Mouse (Mus musculus) hindbrain, embryonic 14.5 days (tissue): ENCODE measurements around the gene Rxfp3. TPM values are rescaled to one million over a fixed set of nuclear protein-coding genes. Genes with fewer than 3 reads are reported as not detected.
A peak's percentile ranks its signal among the peaks of the same experiment; 100 is the strongest.

ENCODE experiments used
- ATAC-seq: fragments of 200-750 bp; cut with Nextera tagmentation; 2 replicates; pipeline ENCODE4 v1.8.0; 2017; ENCODE audit warnings: moderate number of reproducible peaks, mild to moderate bottlenecking, moderate TSS enrichment, moderate library complexity; ENCODE audit not compliant: low FRiP score
- DNase-seq: peaks from one replicate; pipeline ENCODE4 v3.0.0-alpha.2; 2015; ENCODE audit warnings: low spot score
- H3K27ac ChIP-seq: fragments of 300-500 bp; sonication (generic); 2 replicates; pipeline ENCODE4 v1.5.1; 2014; ENCODE audit warnings: mild to moderate bottlenecking, moderate library complexity
- H3K27me3 ChIP-seq: fragments of 300-500 bp; sonication (generic); 2 replicates; pipeline ENCODE4 v1.6.1; 2014; ENCODE audit warnings: mild to moderate bottlenecking, low read length, mixed read lengths; ENCODE audit not compliant: control insufficient read depth, insufficient read depth
- H3K36me3 ChIP-seq: fragments of 300-500 bp; sonication (generic); replicated peaks from 2 replicates; pipeline ENCODE4 v1.6.1; 2014; ENCODE audit not compliant: control insufficient read depth, insufficient read depth
- H3K4me1 ChIP-seq: fragments of 300-500 bp; sonication (generic); replicated peaks from 2 replicates; pipeline ENCODE4 v1.6.1; 2014; ENCODE audit warnings: antibody characterized with exemption, low read length, mixed read lengths; ENCODE audit not compliant: control insufficient read depth, insufficient read depth
- H3K4me2 ChIP-seq: fragments of 300-500 bp; sonication (generic); replicated peaks from 2 replicates; pipeline ENCODE4 v1.6.1; 2014; ENCODE audit warnings: mild to moderate bottlenecking, moderate library complexity
- H3K4me3 ChIP-seq: fragments of 300-500 bp; sonication (generic); replicated peaks from 2 replicates; pipeline ENCODE4 v1.5.1; 2014; ENCODE audit warnings: mild to moderate bottlenecking, low read length
- H3K9ac ChIP-seq: fragments of 300-500 bp; sonication (generic); 2 replicates; pipeline ENCODE4 v1.6.1; 2014
- H3K9me3 ChIP-seq: fragments of 300-500 bp; sonication (generic); 2 replicates; pipeline ENCODE4 v1.6.1; 2016; ENCODE audit warnings: low read length; ENCODE audit not compliant: control insufficient read depth
- WGBS: fragments of 180-500 bp; shearing (Covaris S2); extraction: QIAGEN DNeasy Blood & Tissue Kit; methylation state at CpG from one replicate; pipeline ENCODE4 v1.1.7; 2014; 5-methylcytosine and 5-hydroxymethylcytosine counted together
- polyA plus RNA-seq: library from polyadenylated mRNA; unstranded; fragments of >200 nt; fragmentation: Nextera tagmentation; extraction: Ambion mirVana; gene quantifications from 2 replicates; pipeline ENCODE4 v1.2.1, GENCODE M21; 2014

Rxfp3 gene
- polyA plus RNA-seq, 1 experiment from 2014 or later, result 4.3 TPM

DNA sequence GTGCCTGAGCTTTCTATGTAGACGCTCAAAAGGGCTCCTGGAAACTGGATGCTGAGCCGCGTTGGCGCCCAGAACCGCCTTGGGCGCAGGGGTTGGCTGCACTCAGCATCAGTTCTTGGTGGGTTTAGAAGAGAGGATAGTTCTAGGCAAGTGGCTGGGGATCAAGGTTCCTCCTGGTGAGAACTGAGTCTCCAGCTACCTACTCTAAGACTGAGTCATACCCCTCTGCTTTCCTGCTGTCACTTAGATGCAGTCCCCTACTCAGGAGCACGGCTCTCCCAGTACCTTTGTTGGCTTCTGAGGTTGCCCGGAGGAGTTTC, 455 bp downstream of the Rxfp3 start:
- 5% methylated on average over 8 of the region's 8 CpGs for WGBS
- Histone ChIP-seq H3K4me3 (peak overlapping the region; percentile 39), H3K36me3 (no peaks in the 10 kb centered on the region), H3K4me2 (peak overlapping the region; percentile 81), H3K9me3 (no peaks in the 10 kb centered on the region), H3K27ac (no peak overlapping the region), H3K27me3 (peaks cover 42% of the 10 kb centered on the region), H3K4me1 (peaks cover 15% of the 10 kb centered on the region), H3K9ac (peak overlapping the region; percentile 54)
- peak; percentile 41; the same call in 1 of the 2 replicates for ATAC-seq
- DNase-seq, result peak; percentile 27

DNA sequence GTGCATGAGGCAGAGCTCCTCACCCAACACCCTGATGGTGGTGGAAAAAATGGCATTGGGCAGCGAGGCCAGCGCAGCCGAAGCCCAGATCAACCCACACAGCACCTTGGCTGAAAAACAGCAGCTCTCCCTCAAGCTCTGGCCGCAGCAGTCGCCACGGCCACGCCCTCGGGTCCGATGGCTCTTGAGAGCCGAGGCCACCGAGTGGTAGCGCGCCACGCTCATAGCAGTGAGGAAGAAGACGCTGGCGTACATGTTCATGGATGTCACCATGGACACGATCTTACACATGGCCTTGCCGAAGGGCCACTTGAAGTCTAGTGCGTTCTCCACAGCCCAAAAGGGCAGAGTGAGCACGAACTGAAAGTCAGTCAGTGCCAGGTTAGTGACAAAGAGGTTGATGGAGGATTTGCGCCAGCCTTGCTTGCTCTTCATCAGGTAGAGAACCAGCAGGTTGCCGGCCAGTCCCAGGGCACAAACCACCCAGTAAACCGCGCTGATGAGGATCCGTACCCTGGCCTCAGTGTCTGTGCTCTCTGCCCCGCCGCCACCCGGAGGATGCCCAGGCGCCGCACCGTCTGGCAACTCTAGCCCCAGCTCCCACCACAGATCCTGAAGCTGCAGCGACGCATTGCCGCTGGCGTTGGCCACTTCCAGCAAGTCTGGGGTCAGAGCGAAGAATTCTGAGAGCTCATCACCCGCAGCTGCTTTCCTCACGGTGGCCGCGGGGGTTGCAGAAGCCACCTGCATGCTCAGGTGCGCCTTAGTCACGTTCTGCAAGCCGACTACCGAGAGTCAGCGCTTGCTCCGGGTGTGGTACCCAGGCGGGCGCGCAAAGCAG, 1.0 kb downstream of the Rxfp3 start:
- Histone ChIP-seq H3K27ac (no peak overlapping the region), H3K4me2 (peak overlapping the region; percentile 81), H3K4me3 (peak overlapping the region; percentile 39), H3K27me3 (peaks cover 42% of the 10 kb centered on the region), H3K9ac (peak overlapping the region; percentile 54), H3K4me1 (peaks cover 15% of the 10 kb centered on the region), H3K9me3 (no peaks in the 10 kb centered on the region), H3K36me3 (no peaks in the 10 kb centered on the region)
- DNase-seq, result no peak
- WGBS, result 2% methylated on average over 49 of the region's 49 CpGs
- ATAC-seq, result peak; percentile 35; the same call in 1 of the 2 replicates

DNA sequence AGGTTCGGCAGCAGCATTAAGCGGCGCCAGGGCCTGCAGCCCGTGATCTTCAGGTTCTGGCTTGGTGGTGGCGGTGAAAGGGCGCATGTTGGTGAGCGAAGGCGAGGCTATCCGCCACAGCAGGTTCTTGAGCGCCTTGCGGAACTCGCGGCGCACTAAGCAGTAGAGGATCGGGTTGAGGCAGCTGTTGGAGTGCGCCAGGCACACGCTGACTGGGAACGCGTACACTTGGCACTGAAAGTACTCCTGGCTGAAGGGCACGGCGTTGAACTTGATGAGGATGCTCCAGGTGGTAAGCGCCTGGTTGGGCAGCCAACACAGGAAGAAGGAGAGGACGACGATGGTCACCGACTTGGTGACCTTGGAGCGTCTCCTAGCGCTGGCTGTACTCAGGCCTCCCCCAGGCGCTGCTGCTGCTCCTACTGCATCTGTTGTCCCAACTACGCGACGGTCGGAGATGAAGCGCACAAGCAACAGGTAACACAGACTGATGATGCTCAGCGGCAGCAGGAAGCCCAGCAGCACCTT, 1.8 kb downstream of the Rxfp3 start:
- ATAC-seq, result no peak
- Histone ChIP-seq H3K9me3 (no peaks in the 10 kb centered on the region), H3K9ac (peak overlapping the region; percentile 54), H3K36me3 (no peaks in the 10 kb centered on the region), H3K4me2 (peak overlapping the region; percentile 81), H3K27me3 (peaks cover 42% of the 10 kb centered on the region), H3K4me1 (peaks cover 15% of the 10 kb centered on the region), H3K4me3 (peak overlapping the region; percentile 39), H3K27ac (no peak overlapping the region)
- DNase-seq, result no peak
- WGBS, result 7% methylated on average over 34 of the region's 34 CpGs

DNA sequence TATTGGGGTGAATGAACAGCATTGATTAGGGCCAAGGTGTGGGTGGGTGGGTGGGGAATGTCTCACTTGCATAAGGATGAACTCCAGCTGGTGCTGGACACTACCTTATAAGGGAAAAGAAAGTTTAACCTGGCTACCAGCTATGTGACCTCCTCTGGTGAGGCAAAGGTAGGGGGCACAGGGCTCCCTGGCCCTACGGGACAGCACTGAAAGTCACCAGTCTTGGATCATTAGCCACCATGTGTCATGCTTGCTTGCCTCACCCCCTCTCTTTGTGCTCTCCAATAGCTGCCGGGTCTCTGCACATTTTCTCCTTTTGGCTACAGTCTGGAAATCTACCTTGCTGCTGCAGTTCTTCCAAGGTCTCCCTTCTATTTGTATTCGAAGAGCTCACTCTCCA, 7.6 kb downstream of the Rxfp3 start:
- Histone ChIP-seq H3K4me2 (no peak overlapping the region), H3K4me3 (no peak overlapping the region), H3K9me3 (no peaks in the 10 kb centered on the region), H3K27me3 (peaks cover 11% of the 10 kb centered on the region), H3K27ac (no peak overlapping the region), H3K36me3 (no peaks in the 10 kb centered on the region), H3K4me1 (no peaks in the 10 kb centered on the region), H3K9ac (no peak overlapping the region)
- 79% methylated on average over 3 of the region's 3 CpGs for WGBS
- DNase-seq (no peak), ATAC-seq (no peak)

DNA sequence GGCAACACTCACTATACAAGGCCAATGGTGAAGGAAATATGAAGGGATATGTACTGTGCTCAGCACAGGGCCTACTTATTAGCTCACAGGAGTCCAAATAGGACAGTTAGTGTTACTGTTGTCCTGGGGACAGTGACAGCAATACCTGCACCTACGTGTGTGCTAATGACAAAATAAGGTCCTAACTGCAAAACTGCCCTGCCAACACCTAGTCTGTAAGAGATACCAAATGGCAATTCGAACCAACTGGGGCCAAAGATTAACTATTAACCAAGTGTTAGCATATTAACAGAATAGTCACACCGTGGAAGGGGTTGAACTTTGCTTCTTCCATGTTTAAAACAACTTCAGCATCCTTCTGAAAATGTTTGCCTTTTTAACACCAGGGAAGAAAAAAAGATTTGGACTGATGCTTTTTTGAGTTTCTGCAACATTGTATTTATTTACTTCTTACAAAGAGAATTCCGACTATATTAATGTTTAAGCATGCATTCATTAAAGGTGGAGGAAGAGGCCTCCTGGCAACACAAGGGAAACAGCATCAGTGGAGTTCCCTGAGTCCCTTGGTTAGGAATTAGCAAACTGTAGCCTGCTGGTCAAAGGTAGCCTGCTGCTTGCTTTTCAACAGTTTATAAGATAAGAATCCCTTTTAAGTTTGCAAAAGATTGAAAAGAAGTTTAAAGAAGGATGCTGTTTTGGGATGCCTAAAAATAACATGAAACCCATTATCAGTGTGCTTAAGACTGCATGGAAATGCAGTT, 10.8 kb downstream of the Rxfp3 start:
- no peaks in the 10 kb centered on the region for H3K9me3 ChIP-seq
- H3K27me3 ChIP-seq, result no peaks in the 10 kb centered on the region
- ATAC-seq, result no peak
- H3K4me3 ChIP-seq, result no peak overlapping the region
- 71% methylated on average over 4 of the region's 4 CpGs for WGBS
- no peaks in the 10 kb centered on the region for H3K4me1 ChIP-seq
- H3K27ac ChIP-seq, result no peak overlapping the region
- no peak for DNase-seq
- no peak overlapping the region for H3K4me2 ChIP-seq
- H3K36me3 ChIP-seq, result no peaks in the 10 kb centered on the region
- no peak overlapping the region for H3K9ac ChIP-seq

DNA sequence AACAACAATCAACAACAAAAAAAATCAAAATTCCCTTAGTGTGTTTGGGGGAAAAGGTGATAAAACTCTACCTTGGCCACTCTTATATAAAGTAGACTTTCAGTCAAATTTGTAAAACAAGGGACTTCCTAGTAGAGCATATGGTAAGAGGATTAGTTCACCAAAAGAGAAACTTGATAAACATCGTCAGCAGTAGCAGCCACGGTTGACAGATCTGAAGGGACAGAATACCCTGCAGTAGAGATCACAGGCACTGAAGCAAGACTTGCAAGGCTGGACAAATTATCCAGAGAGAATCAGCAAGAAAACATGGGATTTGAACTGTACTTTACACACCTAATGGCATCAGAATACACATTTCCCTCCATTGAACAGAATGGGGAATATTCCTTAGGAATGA, 22.9 kb downstream of the Rxfp3 start:
- Histone ChIP-seq H3K9me3 (no peaks in the 10 kb centered on the region), H3K27ac (no peak overlapping the region), H3K4me3 (no peak overlapping the region), H3K27me3 (no peaks in the 10 kb centered on the region), H3K9ac (no peak overlapping the region), H3K36me3 (no peaks in the 10 kb centered on the region), H3K4me1 (no peaks in the 10 kb centered on the region), H3K4me2 (no peak overlapping the region)
- 44% methylated on average over 2 of the region's 2 CpGs for WGBS
- no peak for DNase-seq
- ATAC-seq, result no peak

DNA sequence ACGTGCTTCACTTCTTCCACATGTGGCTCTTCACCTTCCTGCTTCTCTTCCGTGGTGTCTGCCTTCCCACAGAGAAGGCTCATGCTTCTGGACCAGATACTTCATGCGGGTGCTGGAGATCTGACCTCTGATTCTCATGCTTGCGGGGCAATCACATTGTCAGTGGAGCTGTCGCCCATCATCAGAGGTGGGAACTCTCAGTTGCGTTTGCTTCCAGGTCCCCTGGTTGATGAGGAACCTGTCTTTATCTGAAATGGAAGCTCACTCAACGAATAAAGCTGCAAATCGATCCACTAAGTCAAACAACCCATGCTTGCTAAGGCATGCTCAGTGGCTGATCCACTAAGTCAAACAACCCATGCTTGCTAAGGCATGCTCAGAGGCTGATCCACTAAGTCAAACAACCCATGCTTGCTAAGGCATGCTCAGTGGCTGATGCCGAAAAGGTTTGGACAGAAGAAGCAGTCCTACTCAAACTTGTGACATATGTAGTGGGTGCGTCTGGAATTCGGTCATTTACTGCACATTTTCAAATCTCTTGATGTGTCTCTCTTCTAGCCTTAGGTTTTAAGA, 26.7 kb downstream of the Rxfp3 start:
- H3K36me3 ChIP-seq, result no peaks in the 10 kb centered on the region
- H3K4me1 ChIP-seq, result no peaks in the 10 kb centered on the region
- H3K4me2 ChIP-seq, result no peak overlapping the region
- ATAC-seq (no peak), DNase-seq (no peak)
- H3K4me3 ChIP-seq, result no peak overlapping the region
- 91% methylated on average over 11 of the region's 11 CpGs for WGBS
- H3K9ac ChIP-seq, result no peak overlapping the region
- no peaks in the 10 kb centered on the region for H3K9me3 ChIP-seq
- no peak overlapping the region for H3K27ac ChIP-seq
- no peaks in the 10 kb centered on the region for H3K27me3 ChIP-seq

DNA sequence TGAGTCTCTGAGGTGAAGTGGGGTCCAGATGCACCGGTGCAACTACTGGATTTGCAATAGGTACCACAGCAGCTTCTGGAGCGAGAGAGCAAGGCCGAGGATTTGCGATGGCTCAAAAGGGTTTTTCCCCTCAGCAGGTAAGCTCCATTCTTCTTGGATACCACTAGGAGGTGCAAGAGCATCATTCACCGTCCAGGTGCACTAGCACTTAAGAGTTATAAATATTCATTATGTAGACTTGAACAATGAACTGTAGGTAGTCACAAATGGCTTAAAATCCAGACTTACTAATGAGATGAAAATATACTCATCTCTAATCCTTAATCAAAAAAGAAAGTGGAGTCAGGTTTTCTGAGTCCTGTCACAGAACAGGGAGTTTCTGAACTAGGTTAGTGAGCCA, 29.0 kb downstream of the Rxfp3 start:
- H3K36me3 ChIP-seq, result no peaks in the 10 kb centered on the region
- H3K9ac ChIP-seq, result no peak overlapping the region
- no peak overlapping the region for H3K27ac ChIP-seq
- ATAC-seq (no peak), DNase-seq (peak; percentile 50)
- 27% methylated on average over 5 of the region's 5 CpGs for WGBS
- H3K9me3 ChIP-seq, result no peaks in the 10 kb centered on the region
- H3K4me2 ChIP-seq, result no peak overlapping the region
- H3K4me3 ChIP-seq, result no peak overlapping the region
- H3K27me3 ChIP-seq, result no peaks in the 10 kb centered on the region
- no peaks in the 10 kb centered on the region for H3K4me1 ChIP-seq

DNA sequence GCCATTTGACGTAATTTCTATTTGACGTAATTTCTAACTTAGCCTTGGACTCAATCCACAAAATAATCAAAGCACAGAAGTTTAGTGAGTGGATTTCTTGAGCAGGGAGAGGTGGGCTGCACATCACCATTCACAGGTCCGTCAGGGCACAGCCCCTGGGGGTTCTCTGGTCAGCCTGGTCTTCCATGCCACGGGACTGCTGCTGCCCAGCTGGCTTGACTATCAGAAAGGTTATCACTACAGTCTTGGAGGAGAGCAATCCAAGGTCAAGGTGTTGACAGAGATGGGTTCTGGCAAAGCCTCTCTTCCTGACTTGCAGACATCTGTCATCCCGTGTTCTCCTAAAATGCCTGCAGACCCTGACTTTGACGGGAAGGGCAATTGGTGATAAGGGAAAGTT, 33.1 kb downstream of the Rxfp3 start:
- no peak for ATAC-seq
- H3K4me2 ChIP-seq, result no peak overlapping the region
- no peak overlapping the region for H3K9ac ChIP-seq
- no peaks in the 10 kb centered on the region for H3K4me1 ChIP-seq
- 87% methylated on average over 6 of the region's 6 CpGs for WGBS
- DNase-seq, result no peak
- H3K27ac ChIP-seq, result no peak overlapping the region
- no peaks in the 10 kb centered on the region for H3K27me3 ChIP-seq
- H3K36me3 ChIP-seq, result no peaks in the 10 kb centered on the region
- no peaks in the 10 kb centered on the region for H3K9me3 ChIP-seq
- no peak overlapping the region for H3K4me3 ChIP-seq
